Mouse (Mus musculus): ENCODE results near the gene Slamf7.

- TF ChIP-seq EP300 (IDR thresholded peaks at IDR 0.05; ENCODE audit: low read length) (no peak), USF2 (conservative IDR thresholded peaks at IDR 0.05; ENCODE audit: low read depth, low read length) (no peak), E2F4 (IDR thresholded peaks at IDR 0.05; ENCODE audit: insufficient replicate concordance, low read depth, low read length) (no peak), POLR2A (IDR thresholded peaks at IDR 0.05; ENCODE audit: low read depth, low read length) (no peak), JUND (conservative IDR thresholded peaks at IDR 0.05; ENCODE audit: low read depth, low read length) (no peak), MXI1 (IDR thresholded peaks at IDR 0.05; ENCODE audit: low read depth, low read length) (no peak), CTCF (conservative IDR thresholded peaks at IDR 0.05 in 1 of 2, IDR thresholded peaks at IDR 0.05 in 1 of 2; ENCODE audit: low read depth in 2 of 2, low read length in 2 of 2) (no peak), RCOR1 (conservative IDR thresholded peaks at IDR 0.05; ENCODE audit: low read depth, low read length) (no peak), ZMIZ1 (IDR thresholded peaks at IDR 0.05; ENCODE audit: low read depth, low read length) (no peak), NELFE (IDR thresholded peaks at IDR 0.05; ENCODE audit: low read depth, low read length) (no peak)
These were observed 41.1 kb upstream of the Slamf7 start for GRCm38 (mm10) chr1:171693918-171694317.
